Mouse (Mus musculus): ENCODE data around the gene Cd302. TPM values are rescaled to one million over a fixed set of nuclear protein-coding genes. Genes with fewer than 3 reads are reported as not detected.
A peak's percentile ranks its signal among the peaks of the same experiment; 100 is the strongest.

Gene Cd302
- total RNA-seq (2021): 10 to 100 TPM in 1 of 2 experiments, 1 to 10 TPM in 1; 9.3 to 12.2 TPM
- long read RNA-seq, experiment 1, transcript Cd302-202 (6 exons, 1,354 nt): major isoform, 14 of 15 reads
- long read RNA-seq, experiment 1, partial matches to known transcripts: 1 of 15 reads
- long read RNA-seq, experiment 1, other reads (novel, unspliced or antisense): 0 of 15 reads
- long read RNA-seq, experiment 2, transcript Cd302-202 (6 exons, 1,354 nt): major isoform, 16 of 17 reads
- long read RNA-seq, experiment 2, partial matches to known transcripts: 1 of 17 reads
- long read RNA-seq, experiment 2, other reads (novel, unspliced or antisense): 0 of 17 reads

DNA sequence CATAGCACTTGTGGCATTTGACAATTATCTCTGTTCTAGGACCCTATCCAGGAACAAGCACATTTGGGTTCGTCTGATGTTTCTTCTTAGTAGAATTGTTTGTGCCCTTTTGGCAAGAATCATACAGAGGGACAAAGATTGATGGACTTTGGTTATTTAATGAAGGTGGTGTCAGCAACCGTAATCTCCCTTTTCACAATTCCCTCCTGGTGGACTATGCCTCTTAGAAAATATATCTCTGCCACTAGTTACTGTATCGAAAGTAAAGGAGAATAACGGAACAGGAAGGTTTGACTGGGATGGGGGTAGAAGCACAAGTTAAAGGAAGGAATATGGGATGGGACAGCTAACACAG lies at the start of gene Cd302:
TSS of gene Cd302 (minus strand) at position 22 of the 355 bp plus-strand sequence.
- no peak for DNase-seq
- intact Hi-C loops (cut with DNase I; ENCODE audit: low total_unique reads): no loop called here

DNA sequence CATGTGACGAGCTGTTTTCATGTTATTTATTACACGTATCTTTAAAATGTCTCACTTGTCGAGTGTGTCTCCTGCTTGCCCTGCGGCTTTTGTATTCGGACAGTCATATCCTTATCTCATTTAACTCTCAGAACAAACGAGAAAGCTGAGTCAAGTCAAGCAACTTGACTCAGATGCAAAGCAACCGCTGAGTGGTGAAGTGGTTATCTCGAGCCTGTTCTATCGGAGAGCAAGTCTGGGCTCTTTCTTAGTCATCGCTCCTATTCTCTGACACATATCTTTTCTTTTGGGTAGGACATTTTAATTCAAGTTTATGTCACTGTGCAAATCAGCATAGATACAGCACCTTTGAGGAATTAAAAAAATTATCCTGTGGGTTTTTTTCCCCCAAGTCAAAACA lies 44.4 kb upstream of the Cd302 start:
- intact Hi-C loops (cut with DNase I; ENCODE audit: low total_unique reads): no loop called here
- DNase-seq: no peak

DNA sequence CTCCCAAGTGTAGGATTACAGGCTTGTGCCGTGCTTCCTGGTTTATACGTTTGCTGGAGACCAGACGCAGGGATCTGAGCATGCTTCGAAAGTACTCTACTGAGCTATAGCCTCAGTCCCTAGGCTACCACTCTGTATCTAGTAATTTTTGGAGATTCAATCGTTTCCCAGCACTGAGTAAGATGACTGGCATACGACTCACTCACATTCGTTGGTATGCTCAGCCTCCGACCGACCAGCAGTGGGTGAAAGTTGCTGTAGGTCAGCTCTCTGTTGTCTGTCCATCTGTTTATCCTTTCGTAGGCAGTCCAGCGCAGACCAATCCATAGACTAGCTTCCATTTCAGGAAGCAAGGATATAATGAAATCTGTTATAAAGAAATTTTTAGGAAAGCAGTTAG lies 43.3 kb upstream of the Cd302 start:
- no peak for DNase-seq
- intact Hi-C loops (cut with DNase I; ENCODE audit: low total_unique reads): no loop called here

DNA sequence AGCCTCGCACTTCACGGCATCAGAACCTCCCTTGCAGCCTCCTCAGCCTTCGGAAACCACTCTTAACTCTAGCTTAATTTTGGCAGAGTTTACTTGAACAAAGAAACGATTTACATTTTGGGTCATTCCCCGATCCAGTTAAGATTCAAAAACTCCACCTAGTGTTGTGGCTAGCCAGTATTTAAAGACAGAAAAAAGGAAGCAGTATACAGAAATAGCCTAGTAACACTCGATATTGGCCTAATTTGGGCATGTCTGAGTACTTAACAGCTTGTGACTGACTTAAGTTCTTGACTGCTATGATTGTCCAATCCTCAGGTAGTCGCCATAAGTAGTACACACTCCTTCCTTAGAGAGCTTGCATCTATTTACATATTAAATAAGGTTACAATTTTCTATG lies 42.7 kb upstream of the Cd302 start:
- intact Hi-C loops (cut with DNase I; ENCODE audit: low total_unique reads): no loop called here
- DNase-seq: no peak

DNA sequence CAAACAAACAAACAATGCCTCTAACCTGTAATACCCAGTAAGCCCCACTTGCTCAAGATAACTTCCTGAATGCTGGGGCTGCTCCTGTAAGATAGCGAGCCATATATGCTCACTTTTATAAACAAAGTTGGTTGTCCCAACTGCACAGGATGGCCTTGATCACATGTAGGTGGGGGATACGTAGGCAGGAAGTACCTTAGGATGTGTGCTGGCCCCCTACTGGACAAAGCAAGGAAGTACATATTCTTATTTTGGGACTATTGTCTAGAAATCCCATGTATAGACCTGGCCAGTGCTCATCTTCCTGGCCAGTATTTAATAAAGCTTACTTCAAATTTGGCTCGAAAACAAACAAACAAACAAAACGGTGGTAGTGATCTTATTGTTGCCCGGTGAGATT lies 39.1 kb upstream of the Cd302 start:
- no peak for DNase-seq
- intact Hi-C loops (cut with DNase I; ENCODE audit: low total_unique reads): no loop called here

DNA sequence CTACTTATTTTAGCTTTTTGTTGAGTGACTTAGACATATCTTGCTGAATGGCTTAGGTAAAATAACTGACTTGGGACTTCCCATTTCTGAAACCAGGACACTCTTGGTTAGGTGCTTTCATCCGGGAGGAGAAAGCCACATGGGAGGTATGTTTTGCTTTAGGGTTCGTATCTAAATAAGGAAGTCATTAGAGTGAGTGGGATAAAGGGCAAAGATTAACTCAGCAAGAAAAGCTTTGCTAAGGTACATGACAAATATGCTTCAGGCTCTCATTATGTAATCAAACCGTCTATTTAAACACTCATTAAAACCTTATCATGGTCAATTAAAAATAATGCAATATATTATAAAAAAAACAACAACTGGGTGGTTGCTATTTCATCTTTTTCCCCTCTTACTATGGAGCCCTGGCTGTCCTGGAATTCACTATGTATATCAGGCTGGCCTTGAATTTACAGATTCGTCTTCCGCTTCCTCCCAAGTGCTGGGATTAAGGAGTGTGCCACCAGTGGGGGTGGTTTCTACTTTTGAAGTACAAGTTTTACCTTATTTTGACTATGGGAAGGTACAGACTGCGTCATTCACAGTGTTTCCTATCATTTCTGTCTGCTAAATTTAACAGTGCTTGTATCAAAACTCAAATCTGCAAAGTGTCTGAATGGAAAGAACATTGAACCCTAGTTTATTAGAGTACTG lies 37.9 kb upstream of the Cd302 start:
- intact Hi-C loops (cut with DNase I; ENCODE audit: low total_unique reads): no loop called here
- no peak for DNase-seq

DNA sequence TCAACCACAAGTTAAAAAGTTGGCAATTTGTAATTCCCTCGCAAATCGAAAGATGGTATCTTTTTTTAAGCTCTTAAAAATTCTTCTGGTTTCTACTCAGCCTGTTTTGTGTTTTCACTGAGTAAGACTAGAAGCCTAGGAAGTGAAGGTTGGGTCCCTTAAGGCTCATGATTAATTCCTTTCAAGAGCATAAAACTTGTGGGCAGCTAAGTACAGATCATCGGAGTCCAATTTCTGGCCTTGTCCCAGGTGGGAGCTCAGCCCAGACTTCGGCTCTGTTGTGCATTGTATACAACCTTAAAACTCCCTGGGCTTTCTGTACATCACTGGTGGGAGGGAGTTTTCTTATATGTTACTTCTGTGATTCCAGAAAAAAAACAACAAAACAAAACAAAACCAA lies 19.5 kb upstream of the Cd302 start:
- intact Hi-C loops (cut with DNase I; ENCODE audit: low total_unique reads): no loop called here
- DNase-seq: no peak

DNA sequence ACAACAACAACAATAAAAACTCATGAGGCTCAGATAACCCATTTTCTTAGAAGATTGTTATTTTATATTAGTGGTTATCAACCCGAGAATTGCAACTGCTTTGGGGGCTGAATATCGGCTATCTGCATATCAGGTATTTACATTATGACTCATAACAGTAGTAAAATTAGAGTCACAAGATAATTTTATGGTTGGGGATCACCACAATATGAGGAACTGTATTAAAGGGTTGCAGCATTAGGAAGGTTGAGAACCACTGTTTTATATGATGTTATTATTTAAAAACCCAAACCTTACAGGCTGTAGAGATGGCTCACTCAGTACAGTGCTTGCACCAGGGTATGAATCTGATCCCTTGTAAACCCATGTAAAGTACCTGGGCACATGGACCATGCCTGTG lies 15.0 kb upstream of the Cd302 start:
- intact Hi-C loops (cut with DNase I; ENCODE audit: low total_unique reads): no loop called here
- DNase-seq: no peak

DNA sequence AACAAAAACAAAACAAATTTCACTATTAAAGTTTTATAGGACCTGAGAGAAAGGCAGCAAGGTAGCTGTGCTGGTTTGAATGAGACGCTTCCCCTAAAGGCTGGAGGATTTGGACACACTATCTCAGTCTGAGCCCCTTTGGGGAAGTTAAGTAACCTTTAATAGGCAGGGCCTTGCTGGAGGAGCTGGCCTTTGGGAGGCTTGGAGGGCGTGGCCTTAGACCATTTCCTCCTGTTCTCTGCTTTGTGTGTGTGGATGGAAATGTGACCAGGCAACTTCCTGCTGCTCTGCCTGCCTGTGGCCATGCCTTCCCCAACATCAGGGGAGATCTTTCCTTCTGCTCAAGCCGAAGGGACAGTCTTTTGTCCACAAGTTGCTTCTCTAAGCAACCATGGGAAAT lies 14.0 kb upstream of the Cd302 start:
- intact Hi-C loops (cut with DNase I; ENCODE audit: low total_unique reads): no loop called here
- DNase-seq: no peak

DNA sequence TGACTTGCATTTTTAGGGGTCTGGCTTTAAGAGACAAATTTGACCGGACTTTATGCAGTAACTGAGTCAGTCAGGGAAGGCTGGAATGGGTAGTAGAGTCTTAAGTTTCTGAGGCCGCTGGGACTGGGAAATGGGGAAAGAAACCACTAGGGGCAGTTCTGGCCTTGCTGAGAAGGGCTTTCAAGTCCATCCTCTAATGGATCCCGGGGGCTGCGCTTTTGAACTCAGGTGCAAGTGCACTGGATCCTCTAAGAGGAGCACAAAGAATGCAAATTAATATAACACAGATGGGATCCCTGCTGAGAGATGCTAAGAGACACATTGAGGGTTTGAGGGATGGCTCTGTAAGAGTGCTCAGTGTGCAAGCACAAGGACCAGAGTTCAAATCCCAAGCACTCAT lies 7.1 kb upstream of the Cd302 start:
- DNase-seq: no peak
- intact Hi-C loops (cut with DNase I; ENCODE audit: low total_unique reads): no loop called here

DNA sequence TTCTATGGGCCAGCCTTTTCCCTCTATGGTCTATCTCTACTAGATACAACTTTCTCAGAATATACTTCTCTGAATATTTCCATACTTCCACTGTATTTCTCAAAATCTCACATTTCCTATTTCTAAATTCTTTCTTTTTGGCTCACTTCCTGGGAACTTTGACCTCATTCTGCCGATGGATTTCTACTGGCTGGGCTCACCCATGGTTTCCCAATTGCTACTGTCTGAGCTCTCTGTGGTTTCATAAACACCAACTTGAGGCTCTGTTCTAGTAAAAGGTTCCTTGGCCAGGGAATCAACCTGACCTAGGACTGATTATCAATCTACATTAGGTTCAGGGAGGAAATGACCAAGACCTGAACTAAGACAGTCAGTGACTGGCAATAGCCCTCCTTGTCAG lies 5.2 kb upstream of the Cd302 start:
- intact Hi-C loops (cut with DNase I; ENCODE audit: low total_unique reads): no loop called here
- DNase-seq: no peak

DNA sequence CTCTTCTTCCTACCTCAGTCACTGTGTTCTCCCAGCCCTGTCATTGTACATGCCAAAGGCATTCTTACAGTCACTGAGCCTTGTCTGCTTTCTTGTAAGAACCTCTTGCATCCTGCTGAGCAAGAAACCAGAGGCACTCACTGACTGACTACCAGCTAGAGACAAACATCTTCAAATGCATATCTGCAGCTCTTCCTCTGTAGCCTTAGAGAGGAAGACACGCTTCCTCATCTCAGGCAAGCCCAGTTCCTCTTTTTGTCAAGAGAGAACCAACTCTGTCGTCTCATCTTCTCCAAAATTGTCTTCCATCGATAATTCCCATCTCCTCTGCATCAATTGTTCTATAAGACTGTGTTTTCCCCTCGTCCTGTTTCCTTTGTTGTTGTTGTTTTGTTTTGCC lies 4.3 kb upstream of the Cd302 start:
- no peak for DNase-seq
- intact Hi-C loops (cut with DNase I; ENCODE audit: low total_unique reads): no loop called here

DNA sequence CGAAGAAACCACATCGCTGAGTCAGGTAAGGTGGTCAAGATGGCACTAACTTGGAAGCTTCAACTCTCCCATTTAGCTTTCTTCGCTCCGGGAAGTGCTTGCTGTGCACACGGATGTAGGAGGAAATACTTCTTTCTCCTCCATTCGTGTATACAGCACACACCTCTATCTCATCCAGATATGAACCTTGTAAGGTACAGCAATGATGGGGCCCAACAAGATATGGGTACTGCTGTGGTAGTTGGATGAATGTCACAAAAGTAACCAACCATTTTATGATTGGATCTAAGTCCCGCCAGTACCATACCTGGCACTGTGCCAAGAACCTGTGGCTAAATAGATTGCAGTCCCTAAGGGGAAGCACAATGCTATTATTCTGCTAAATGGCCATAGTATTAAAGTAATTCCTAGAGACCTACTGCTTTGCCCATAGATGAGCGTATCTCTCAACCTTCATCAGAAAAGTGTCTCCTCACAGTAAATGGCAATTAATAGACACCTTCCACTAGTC lies 874 bp upstream of the Cd302 start:
- intact Hi-C loops (cut with DNase I; ENCODE audit: low total_unique reads): no loop called here
- no peak for DNase-seq

DNA sequence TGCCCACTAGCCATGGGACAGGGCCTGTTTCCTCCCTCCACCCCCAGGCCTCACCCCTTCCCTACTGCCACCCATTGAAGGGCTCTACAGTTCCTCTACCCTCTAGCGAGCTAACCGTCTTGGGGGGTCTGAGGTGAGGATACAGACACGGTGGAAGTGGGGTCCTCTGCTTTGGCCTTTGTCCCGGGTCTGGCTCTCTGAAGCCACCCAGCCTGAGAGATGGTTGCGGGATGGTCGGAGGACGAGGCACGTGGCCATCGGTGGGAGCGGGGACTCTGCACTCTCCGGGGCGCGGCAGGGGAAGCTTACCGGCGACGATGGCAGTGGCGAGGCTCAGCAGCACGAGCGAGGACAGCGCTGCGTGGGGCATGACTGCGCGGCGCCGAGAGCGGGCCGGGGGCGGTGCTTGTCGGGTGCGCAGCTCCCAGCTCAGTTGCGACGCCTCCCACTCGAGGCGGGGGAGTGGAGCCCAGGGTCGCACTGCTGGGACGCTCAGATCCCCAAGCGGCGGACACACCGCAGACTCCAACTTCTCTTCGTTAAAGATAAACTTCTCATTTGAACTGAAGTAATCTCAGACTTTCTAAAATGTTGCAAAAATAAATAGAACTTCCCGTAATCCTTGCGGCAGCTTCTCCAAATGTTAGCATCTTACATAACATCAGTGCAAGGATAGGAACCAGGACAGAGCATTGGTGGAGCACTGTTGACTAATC lies 379 bp downstream of the Cd302 start:
- intact Hi-C loops (cut with DNase I; ENCODE audit: low total_unique reads): no loop called here
- peak; percentile 76 for DNase-seq

DNA sequence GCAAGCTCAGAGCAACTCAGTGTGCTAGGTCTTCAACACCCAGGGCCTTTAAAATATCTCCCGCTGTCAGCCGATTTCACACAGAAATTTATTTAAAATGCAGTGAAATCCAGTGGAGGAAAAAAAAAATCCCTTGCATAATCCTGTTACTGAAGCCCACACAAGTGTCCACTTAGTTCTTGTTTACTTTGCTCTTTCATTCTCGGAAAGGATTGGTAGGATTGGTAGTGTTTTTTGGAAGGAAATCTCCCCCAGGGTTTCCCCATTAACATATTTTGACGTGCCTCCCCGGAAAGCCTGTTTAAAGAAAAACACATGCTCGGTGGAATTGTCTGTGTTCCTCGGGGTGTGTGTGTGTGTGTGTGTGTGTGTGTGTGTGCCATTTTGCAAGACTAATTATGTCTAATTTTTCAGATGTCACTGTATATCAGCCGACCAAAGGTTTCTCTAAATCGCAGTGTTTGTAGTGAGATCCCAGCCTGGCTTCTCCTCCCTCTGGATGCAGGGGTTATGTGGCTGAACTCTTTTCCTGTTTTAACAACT lies 1.0 kb downstream of the Cd302 start:
- DNase-seq: no peak
- intact Hi-C loops (cut with DNase I; ENCODE audit: low total_unique reads): no loop called here

DNA sequence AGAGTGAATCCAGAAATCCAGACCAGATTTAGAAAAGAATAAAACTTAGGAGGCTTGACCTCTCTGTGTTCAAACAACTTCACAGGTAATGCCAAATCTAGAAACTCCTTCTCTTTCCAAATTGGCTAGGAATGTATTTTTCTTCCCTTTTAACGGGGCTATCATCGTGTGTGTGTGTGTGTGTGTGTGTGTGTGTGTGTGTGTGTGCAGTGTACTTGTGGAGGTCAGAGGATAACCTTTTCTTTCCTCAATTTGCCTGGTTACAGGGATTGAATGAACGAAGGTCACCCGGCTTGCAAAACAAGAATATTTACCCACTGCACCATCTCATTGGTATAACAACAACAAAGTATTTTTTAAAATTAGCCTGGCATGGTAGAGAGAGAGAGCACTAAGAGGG lies 1.7 kb downstream of the Cd302 start:
- intact Hi-C loops (cut with DNase I; ENCODE audit: low total_unique reads): no loop called here
- no peak for DNase-seq

DNA sequence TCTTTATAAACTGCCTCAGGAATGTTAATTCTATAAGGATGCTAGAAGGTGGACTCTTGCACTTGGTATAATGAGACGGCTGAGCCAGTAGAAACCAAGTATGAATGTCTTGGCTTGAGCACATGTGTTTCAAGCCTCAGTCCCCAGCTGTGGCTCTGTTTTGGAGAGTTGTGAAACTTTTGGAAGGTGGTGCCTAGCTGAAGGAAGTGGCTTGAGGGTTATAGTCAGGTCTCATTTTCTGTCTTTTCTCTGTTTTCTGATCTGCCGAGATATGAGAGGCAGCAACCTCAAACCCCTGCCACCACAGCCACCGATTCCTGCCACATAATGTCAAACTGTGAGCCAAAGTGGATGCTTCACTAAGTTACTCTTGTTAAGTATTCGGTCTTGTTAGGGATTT lies 5.7 kb downstream of the Cd302 start:
- DNase-seq: no peak
- intact Hi-C loops (cut with DNase I; ENCODE audit: low total_unique reads): loop anchor here (5.0 kb wide), 1 partner anchor 1244 kb away; no protein-coding TSS in a partner anchor

DNA sequence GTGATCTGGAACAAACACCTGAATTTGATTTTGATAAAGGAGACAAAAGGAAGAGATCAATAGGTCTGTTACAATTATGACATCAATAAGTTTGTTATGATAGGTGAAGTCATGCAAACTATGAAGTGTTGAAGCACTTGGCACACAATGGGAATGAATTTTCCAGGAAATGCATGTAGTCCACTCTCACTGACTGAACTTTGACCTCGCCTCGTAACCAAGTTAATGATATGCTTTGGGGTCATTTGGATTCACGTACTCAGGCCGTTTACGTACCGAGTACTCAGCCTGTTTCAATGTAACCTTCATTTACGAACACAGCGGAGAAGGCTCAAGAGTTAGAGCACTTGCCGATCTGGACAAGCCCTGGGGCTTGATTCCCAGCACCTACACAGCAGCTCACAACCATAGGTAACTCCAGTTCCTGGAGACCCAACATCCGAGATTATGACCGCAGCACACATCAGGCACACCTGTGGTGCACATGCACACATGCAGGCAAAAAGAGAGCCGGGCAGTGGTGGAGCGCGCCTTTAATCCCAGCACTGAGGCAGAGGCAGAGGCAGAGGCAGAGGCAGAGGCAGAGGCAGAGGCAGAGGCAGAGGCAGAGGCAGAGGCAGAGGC lies 14.3 kb downstream of the Cd302 start:
- intact Hi-C loops (cut with DNase I; ENCODE audit: low total_unique reads): no loop called here
- DNase-seq: no peak

DNA sequence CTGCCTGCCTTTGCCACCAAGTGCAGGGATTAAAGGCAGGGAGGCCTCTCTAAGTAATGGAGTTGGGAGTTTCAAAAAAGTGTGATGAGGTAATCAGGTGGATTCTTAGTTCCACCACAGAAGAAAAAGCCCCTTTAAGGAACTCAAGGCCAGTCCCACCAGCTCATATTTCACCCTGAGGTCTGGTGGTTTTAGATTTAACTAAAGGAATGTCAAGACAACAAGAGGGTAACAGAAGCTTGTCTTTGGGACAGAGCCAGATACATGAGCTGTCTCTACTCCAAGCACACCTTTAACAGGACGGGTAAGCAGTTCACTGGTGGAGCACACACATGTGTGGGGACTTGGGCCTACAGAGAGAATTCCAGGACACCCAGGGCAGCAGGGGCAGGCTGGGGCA lies 16.7 kb downstream of the Cd302 start:
- DNase-seq: no peak

More for the DNA sequence above, 16.7 kb downstream of the Cd302 start:
- intact Hi-C loops (cut with DNase I; ENCODE audit: low total_unique reads): no loop called here
